Mouse (Mus musculus): ENCODE measurements around the gene Gp1ba.

DNA sequence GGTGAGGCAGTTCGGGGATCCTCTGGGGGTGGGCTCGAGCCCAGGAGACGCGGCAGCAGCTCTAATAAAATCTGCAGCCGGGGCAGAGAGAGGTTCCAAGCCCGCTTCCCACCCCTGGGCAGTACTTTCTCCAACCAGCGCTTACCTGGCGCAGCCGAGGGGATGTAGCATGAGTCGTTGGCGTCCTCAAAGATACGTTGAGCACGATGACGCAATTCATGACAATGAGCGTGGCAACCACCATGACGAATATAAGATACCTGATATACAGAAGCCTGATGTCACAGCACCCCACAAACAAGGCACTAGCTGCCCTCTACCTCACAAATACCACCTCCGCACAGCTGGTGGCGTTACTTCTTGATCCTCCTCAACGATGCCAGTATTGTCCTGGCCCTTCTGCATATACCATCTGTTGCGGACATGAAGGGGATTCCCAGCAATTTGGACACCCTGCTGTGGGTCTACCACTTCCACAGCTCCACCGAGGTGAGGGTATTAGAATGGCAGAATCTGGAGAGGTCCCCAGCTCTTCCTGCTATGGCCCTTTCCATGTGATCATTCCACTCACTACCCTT lies 23.3 kb upstream of the Gp1ba start, which contains the start of gene 4930544D05Rik:
- TF ChIP-seq POLR2A (IDR thresholded peaks at IDR 0.05; ENCODE audit: insufficient read depth, low read depth, low read length): no peak
- no peak for TF ChIP-seq CTCF (IDR thresholded peaks at IDR 0.05; ENCODE audit: insufficient read depth, low read depth, low read length)
